8 mouse cellular contexts compared by ENCODE assay signal in genomic region chr9:88593708-88594107, GRCm38 (mm10). TPM values are rescaled to one million over a fixed set of nuclear protein-coding genes. Genes with fewer than 3 reads are reported as not detected.
"Had no signal": no experiment of that assay in that cellular context is flagged by ENCODE, and none has a peak within 500 bp of the region (broad histone marks: within the 10 kb centered on the region; RNA-seq: fewer than 3 reads in every experiment).

No protein-coding gene starts in this region.

RNA-seq across cellular contexts. Expression of gene Trim43a, which starts 13.0 kb away (rescaled TPM):
- polyA plus RNA-seq: embryonic facial prominence, embryonic 11.5 days; embryonic facial prominence, embryonic 14.5 days; embryonic facial prominence, embryonic 15.5 days; erythroblast, embryonic 14.5 days; forebrain, embryonic 10.5 days; forebrain, embryonic 11.5 days; gonadal fat pad, adult 2 months; heart, adult 2 months had no signal
